Mouse (Mus musculus) E14TG2a.4 (cell line): ENCODE measurements at regions not wholly inside any gene's neighbourhood (a gene's known extent, or its start where the extent isn't known, plus 50 kb on each side); places are given as distances from the start of the nearest gene placed in this dataset.

Experiments used
- CTCF ChIP-seq: conservative IDR thresholded peaks from 2 replicates; pipeline ENCODE4 v1.5.1; 2014; ENCODE audit warnings: low read length
- NANOG ChIP-seq: IDR thresholded peaks from 2 replicates; pipeline ENCODE4 v1.6.1; 2014; ENCODE audit warnings: borderline replicate concordance, low read length, mixed read lengths
- POU5F1 ChIP-seq: IDR thresholded peaks from 2 replicates; pipeline ENCODE4 v1.6.1; 2014; ENCODE audit warnings: low read length, borderline replicate concordance

DNA sequence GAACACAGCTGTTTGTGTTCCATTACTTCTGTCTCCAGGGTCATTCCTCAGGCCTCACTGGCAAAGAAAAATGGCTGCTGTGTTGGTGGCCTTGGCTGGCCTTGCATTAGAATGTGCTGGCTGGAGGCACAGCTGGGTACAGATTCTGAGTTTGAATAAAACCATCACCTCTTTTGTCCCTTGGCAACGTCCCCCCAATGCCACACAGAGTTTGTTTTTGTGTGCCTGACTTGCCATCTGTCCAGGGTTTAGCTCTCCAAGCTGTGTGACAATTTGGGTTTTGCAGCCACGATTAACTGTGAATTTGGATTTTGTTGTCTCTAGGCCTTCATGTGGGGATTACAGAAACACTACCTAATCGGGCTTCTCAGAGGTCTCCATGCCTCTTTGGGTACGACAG, 76.6 kb upstream of the Zfp831 start:
- no peak for TF ChIP-seq CTCF
- peak; percentile 75 for TF ChIP-seq NANOG
- TF ChIP-seq POU5F1, result peak; percentile 25; the same call in 1 of the 2 replicates
